Mouse (Mus musculus) cerebellum, adult (tissue): ENCODE data around the gene Alox12.

Source experiments
- ATAC-seq: cut with Nextera tagmentation; 2 replicates; pipeline ENCODE4 v1.9.2; 2017; ENCODE audit warnings: mild to moderate bottlenecking, moderate library complexity, mixed read lengths; ENCODE audit not compliant: insufficient number of reproducible peaks, low FRiP score, low TSS enrichment

Gene Alox12

DNA sequence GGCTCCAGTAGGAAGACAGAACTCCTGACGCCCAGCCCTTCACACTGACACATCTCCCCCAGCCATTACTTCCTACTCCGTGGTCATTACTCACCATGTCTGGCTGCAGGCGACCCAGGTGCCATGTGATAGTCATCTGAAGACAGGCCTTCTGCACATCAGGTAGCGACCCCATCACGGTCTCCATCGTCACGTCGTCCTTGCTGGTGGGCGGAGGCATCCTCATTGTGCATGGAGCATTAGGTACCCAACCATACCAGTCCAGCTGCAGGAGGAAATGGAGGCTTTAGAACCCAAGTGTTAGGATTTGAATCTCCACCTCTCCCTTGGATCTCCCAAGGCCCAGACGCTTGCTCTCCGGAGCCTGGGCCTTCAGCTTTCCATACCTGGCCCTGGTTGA, 12.6 kb downstream of the Alox12 start:
- ATAC-seq, result no peak

GRCm38 (mm10) chr11:70239541-70240279, 15.4 kb downstream of the Alox12 start, which contains the start of the genes Gm21988 and Rnasek:
Gene Gm21988 (minus strand): TSS chr11:70239830.
Gene Rnasek (minus strand): TSS chr11:70239842.
- peak; percentile 36 for ATAC-seq

DNA sequence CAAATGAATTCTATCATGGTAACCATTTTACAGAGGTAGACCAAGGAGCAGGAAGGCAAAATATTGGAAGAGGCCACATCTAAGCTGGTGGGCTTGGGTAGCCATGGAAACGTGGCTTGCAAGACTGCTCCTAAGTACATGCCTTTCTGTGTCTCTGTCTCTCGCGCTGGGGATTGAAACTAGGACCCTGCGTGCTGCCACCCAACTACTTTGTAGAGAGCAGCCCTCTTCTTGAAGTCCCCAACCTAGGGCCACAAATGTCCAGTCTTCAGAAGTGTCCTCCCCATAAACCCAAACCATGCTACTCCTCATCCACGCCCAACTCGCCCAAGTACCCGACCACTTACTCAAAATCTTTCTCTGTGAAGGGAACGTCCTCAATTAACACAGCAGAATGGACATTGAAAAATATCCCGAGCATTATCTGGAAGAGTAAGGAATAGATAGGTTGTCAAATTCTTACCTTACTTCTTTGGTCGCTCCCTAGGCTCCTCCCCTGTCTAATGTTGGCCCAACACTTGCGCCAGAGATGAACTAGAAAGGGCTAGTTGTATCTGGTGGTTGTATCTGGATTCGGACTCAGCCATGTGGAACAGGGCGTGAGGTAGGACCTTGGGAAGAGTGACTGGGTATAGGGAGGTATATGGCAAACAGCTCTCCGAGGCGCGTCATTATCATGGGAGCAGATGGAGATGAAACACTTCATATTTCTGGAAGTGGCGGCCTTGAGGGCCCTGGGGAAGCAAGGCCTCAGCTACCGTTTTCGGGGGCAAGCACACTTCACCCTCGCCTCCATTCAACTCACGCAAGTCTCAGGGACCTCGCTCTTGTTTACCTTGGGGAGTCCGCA, 16.3 kb downstream of the Alox12 start:
- ATAC-seq, result no peak

DNA sequence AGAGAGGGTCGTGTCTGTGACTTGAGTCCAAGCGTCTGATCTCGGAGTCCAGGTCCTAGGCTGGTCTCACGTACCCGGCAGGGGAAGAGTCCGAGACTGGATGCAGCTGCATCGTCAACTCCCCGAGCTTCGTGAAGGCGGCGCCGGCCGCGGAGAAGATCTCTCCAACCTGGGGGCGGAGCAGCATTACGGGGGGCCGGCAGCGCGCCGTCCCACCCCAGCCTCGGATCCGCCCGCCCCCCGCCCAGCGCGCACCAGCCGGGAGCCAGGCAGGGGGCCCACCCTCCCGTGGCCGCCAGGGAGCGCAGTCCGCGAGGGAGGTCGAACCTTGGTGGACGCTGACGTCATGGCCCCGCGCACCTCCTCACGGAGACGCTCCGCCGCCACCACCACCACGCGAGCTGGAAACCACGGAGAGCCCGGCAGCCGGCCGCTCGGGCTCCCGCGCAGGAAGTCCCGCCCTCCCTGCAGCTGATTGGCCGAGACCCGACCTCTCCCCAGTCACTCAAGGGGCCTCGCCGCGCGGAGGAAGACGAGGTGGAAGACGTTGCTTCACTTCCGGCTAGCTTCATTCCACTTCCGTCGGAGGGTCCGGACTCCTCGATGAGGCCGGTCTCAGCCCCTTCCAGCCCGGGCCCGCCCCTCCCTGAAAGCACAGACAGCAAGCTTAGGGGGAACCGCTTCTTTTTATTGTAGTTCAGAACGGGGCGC, 17.5 kb downstream of the Alox12 start, which contains the start of gene 0610010K14Rik:
Gene 0610010K14Rik (minus strand): TSS at position 458 of the 711 bp plus-strand sequence.
- peak; percentile 86 for ATAC-seq

GRCm38 (mm10) chr11:70236717-70237116, 18.4 kb downstream of the Alox12 start:
- ATAC-seq, result no peak

DNA sequence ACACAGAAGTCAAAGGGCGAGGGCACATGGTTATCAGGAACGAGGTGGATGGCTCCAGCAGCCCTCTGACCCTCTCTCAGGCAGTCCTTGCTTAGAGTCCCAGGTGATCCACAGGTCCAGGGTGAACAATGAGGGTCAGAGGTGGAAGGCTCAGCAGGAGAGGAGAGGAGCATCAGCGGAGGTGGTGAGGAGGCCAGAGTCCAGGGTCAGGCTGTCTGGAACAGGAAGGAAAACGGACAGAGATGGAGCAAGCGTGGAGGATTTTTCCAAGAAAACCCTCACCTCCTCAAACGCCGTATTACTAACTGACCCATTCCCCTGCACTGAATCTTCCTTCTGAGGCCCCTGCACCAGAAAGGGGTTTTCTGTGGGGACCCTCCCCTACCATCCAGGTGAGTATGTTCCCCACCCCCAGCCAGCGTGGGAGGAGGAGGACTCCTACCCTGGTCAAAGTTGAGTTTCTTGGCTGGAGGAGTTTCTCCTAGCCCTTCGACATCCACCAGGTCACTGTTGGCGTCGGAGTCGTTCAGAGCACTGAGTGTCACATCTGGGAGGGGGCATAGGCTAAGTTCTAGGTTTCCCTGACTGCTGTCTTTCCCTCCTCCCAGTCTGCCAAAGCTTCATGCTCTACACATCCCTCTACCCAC, 19.8 kb downstream of the Alox12 start:
- ATAC-seq, result no peak

DNA sequence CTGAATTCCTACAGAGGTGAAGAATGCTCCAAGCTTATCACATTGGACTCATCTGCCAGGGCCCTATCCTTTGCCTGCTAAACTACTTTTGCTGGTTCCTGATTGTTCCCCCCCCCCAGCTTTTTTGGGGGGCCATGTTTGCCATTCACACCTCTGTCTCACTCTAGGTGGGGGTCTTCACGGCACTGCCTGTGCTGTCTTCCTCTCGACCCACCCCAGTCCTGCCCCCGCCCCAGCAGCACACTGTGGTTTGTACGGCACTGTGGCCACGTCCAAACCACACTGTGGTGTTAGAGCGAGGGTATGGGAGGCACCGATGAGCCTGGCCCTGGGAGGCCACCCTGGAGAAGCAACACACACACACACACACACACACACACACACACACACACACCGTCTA, 20.7 kb downstream of the Alox12 start:
- no peak for ATAC-seq

GRCm38 (mm10) chr11:70234037-70234436, 21.1 kb downstream of the Alox12 start:
- no peak for ATAC-seq

- no peak for ATAC-seq
These were observed 22.1 kb downstream of the Alox12 start for GRCm38 (mm10) chr11:70233016-70233415.

DNA sequence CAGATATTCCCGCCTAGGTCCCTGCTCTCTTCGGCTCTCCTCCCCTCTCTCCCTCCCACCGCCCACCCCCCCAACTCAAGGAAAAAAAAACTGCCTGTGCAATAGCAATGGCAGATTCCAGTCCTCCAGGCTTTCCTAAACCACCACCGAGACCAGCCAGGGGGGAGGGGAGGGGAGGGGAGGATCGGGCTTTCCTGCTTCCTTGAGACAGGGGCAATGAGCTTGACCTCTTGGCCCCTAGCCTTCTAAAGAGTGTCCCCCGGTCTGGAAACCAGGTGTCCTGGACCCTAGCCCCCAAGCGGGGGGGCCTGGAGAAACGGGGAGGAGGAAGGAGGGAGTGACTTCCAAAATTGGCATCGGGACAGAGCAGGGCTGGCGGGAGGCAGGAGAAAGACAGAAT, 22.6 kb downstream of the Alox12 start:
- ATAC-seq, result no peak

DNA sequence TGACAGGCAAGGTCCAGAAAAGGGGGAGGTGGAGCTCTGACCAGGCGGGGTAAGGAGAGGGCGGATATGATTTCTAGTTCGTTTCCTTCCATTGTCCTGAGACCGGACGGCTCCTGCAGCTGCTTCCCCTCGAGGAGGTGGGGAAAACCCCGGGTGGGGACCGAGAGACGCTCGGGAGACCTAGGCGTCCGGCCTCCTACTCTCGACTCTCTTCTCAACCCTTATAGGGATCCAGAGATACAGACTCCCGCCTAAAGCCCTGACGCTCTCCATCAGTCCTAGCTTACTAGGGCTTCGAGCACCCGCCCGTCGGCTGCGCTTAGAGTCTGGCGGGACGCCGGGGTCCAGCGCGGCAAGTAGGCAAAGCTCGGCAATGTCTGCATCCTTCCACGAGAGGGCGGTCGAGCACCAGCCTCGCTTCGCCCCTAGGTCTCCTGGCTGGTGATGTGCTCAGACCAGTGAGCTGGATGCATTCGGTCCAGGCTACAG, 24.9 kb downstream of the Alox12 start:
- no peak for ATAC-seq

- no peak for ATAC-seq
These were observed 25.7 kb downstream of the Alox12 start, which contains the start of gene Bcl6b for GRCm38 (mm10) chr11:70229260-70230010. Gene Bcl6b (minus strand): TSS chr11:70229798.

DNA sequence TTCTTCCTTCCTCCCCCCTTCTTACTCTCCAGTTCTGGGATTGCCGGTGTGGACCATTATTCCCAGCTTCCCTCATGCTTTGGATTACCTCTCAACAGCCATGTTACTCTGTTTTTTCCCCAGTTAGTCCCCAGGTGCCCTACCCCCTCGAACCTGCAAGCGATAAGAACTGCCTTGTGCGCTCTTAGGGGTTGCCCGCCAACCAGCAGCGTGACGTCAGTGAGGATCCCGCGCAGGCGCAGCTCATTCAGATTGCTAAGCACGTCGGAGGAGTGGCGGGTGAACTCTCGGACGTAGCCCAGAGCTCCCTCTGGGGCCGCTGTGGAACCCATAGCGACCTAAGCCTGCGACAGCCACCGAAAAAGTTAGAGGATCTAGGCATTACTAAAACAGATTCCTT, 26.3 kb downstream of the Alox12 start:
- ATAC-seq, result no peak

GRCm38 (mm10) chr11:70227661-70228245, 27.4 kb downstream of the Alox12 start:
- ATAC-seq, result no peak

GRCm38 (mm10) chr11:70227126-70227525, 28.0 kb downstream of the Alox12 start:
- ATAC-seq, result no peak

- no peak for ATAC-seq
These were observed 28.6 kb downstream of the Alox12 start for GRCm38 (mm10) chr11:70226602-70226890.

- no peak for ATAC-seq
These were observed 29.2 kb downstream of the Alox12 start for GRCm38 (mm10) chr11:70225798-70226601.

- ATAC-seq, result no peak
These were observed 31.4 kb downstream of the Alox12 start for GRCm38 (mm10) chr11:70223724-70224123.
